Mouse (Mus musculus): ENCODE results near the gene Lrch2. TPM values are rescaled to one million over a fixed set of nuclear protein-coding genes. Genes with fewer than 3 reads are reported as not detected.
"Not testable (repeated sequence)": the region's sequence is repeated elsewhere in the genome, so short reads cannot be mapped to it uniquely, and the experiment has no call there.

Lrch2 gene
- 12.3 and 13.1 TPM in 2 replicates for polyA plus RNA-seq (2016; fragmentation: Nextera tagmentation; extraction: Ambion mirVana)

DNA sequence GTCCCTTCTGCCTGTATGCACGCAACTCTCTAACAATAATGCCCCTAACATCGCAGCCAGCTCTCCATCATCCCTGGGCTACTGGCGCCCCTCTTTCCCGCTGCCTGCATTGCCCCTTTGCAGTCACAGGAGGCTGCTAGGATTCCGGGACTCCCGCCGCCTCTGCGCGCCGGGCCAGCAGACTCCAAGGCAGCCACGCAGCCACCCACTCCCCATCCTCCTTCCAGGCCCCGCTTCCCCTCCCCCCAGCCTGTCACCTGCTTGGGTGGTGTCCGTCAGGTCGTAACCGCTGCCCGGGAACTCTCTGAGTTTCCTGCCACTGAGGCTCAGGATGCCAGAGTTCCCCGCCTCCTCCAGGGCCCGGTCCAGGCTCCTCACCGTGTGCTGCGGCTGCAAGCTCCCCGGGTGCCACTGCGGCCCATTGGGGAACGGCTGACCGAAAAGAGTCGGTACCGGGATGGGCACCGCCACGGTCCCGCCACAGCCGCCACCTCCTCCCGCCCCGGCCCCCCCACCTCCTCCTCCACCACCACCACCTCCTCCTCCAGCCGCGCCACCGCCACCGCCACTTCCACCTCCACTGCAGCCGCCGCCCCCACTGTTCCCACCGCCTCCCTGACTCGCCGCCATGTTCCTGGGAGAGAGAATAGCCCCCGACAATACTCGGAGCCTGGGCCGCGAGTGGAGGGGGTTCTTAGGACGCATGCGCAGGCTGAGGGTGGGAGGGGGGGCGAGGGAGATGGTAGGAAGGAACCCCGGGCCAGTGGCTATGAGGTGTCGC lies at the start of gene Lrch2:
Lrch2 (minus strand) TSS at position 661 of the 781 bp plus-strand sequence.
- ATAC-seq (ENCODE audit: low FRiP score, low read depth), result peak; percentile 92
- H3K27me3 ChIP-seq, result no peaks in the 10 kb centered on the region
- no peaks in the 10 kb centered on the region for H3K36me3 ChIP-seq
- H3K9me3 ChIP-seq, result no peaks in the 10 kb centered on the region
- peak within 1 kb of the TSS; percentile 46 for H3K4me2 ChIP-seq (replicated peaks)
- H3K27ac ChIP-seq (replicated peaks), result peak within 1 kb of the TSS; percentile 91
- H3K9ac ChIP-seq (replicated peaks), result peak within 1 kb of the TSS; percentile 67
- WGBS, result 17% methylated on average over 37 of the region's 50 CpGs
- H3K4me3 ChIP-seq, result peak within 1 kb of the TSS; percentile 59
- no peaks in the 10 kb centered on the region for H3K4me1 ChIP-seq

DNA sequence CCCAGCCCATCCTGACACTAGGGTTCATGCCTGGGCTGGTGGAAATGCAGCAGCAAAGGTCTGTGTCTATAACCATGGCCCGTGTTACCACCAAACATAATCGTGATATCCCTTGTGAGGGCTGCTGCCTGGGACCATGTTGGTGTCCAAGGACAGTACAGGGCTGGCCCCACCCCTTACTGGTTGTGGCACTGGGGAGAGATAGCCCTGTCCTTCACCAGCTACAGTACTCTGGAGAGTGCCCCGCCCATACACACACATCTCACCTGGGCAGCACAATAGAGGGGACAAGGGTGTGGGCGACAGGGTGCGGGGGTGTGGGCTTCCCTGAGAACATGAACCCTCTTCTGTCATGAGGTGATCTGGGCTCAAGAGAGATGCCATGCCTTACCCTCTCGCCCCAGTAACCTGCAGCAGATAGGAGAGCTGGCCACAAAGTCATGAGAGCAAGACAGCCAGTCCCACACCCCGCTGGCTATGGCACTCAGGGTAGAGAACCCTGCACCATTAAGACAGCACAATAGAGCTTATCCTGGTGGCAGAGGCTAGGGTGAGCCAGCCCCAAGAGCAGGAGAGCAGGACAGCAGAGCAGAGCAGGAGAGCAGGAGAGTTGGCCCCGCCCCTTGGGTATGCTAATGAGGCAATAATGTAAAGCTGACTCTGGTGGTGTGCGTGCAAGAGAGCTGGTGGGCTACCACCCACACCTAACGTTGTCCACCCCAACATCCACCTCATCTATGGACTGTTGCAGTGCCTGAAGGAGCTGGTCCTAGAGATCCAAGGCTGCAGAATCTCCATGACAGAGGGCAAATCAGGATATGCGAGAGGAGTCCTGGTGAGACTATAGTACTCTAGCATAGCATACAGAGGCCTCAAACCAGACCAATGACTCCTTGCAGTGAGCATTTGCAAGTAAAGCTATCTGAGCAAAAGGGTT lies 12.7 kb downstream of the Lrch2 start:
- ATAC-seq (ENCODE audit: low FRiP score, low read depth), result no peak
- H3K4me3 ChIP-seq, result no peak overlapping the region
- no peaks in the 10 kb centered on the region for H3K27me3 ChIP-seq
- H3K36me3 ChIP-seq, result no peaks in the 10 kb centered on the region
- H3K9me3 ChIP-seq, result no peaks in the 10 kb centered on the region
- no peak overlapping the region for H3K9ac ChIP-seq (replicated peaks)
- no peak overlapping the region for H3K27ac ChIP-seq (replicated peaks)
- 64% methylated on average over 11 of the region's 11 CpGs for WGBS
- H3K4me1 ChIP-seq, result no peaks in the 10 kb centered on the region
- no peak overlapping the region for H3K4me2 ChIP-seq (replicated peaks)

DNA sequence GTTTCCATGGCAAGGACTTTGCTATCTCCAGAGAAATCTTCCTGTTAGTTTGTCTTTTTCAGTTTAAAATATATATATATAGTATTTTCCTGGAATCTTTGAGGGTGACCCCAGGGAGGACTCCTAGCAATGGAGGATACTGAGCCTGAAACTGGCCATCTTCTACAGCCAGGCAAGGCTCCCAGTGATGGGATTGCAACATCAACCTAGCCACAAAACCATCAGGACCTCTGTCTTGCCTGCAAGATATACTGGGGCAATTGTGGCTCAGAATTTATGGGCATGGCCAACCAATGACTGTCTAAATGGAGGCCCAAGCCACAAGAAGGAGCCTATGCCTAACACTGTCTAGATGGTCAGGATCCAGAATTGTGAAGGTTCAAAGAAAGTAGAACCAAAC lies 15.5 kb downstream of the Lrch2 start:
- Histone ChIP-seq H3K9me3 (no peaks in the 10 kb centered on the region), H3K4me2 (replicated peaks) (no peak overlapping the region), H3K27me3 (no peaks in the 10 kb centered on the region), H3K36me3 (no peaks in the 10 kb centered on the region), H3K4me3 (no peak overlapping the region), H3K4me1 (no peaks in the 10 kb centered on the region), H3K9ac (replicated peaks) (no peak overlapping the region), H3K27ac (replicated peaks) (no peak overlapping the region)
- no peak for ATAC-seq (ENCODE audit: low FRiP score, low read depth)

DNA sequence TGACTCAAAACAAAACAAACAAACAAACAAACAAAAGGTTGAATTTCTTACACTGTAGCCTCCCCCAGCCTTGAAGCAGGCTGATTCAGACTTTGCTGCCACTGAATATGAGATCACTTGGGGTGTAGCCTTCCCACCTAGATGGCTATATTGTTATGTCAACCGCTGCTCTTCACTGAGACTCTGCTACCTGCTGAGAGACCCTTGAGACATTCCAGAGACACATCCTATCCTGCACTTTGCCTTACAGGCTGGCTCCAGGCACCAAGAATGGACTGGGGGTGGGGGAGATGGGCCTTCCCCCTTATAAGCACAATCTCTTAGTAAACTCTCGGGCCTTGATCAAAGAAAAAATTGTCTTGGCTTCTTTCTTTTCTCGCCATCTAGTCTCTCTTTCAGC lies 16.8 kb downstream of the Lrch2 start:
- ATAC-seq (ENCODE audit: low FRiP score, low read depth); H3K9me3 ChIP-seq; H3K27me3 ChIP-seq; H3K4me1 ChIP-seq; H3K36me3 ChIP-seq; H3K9ac ChIP-seq (replicated peaks); H3K27ac ChIP-seq (replicated peaks); H3K4me3 ChIP-seq; H3K4me2 ChIP-seq (replicated peaks): not testable (repeated sequence)
- WGBS, result 64% methylated on average over 3 of the region's 3 CpGs

DNA sequence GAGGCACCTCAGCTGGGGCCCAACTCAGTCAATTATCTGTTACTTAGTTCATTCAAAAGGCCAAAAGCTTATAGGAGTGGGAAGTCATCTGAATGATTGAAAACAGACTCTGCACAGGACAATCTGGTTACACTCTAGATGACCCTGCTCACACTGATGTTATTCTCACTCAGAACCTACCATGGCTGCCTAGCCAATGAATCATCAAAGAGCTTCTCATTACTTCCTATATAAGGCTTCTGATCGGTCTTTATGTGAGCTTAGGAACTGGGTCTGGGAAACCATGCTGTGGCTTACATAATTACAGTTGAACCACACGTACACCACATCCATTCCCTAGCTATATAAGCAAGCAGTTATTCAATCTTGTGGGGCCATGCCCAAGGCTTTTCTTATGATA lies 18.3 kb downstream of the Lrch2 start:
- no peaks in the 10 kb centered on the region for H3K9me3 ChIP-seq
- ATAC-seq (ENCODE audit: low FRiP score, low read depth), result no peak
- no peak overlapping the region for H3K27ac ChIP-seq (replicated peaks)
- no peaks in the 10 kb centered on the region for H3K4me1 ChIP-seq
- no peak overlapping the region for H3K4me3 ChIP-seq
- no peak overlapping the region for H3K4me2 ChIP-seq (replicated peaks)
- no peaks in the 10 kb centered on the region for H3K36me3 ChIP-seq
- no peaks in the 10 kb centered on the region for H3K27me3 ChIP-seq
- WGBS, result 82% methylated on average over 2 of the region's 2 CpGs
- no peak overlapping the region for H3K9ac ChIP-seq (replicated peaks)

DNA sequence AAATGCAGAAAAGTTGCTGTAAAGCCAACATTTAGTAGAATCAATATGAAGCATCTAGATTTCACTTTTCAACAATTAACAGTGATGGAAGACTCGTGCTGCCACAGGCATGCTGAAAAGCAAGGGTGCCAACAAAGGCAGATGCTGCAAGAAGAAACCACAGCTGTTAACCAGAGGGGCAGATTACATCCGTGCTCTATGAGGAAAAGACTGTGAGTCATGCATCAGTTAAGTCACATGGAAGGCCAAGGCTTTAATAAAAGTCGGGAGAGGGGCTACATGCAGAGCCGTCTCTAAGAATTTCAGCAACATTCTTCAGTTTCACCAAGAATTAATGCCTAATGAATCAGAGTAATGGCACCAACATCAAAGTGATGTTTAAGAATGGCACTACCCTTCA lies 22.2 kb downstream of the Lrch2 start:
- H3K9me3 ChIP-seq, result no peaks in the 10 kb centered on the region
- no peaks in the 10 kb centered on the region for H3K36me3 ChIP-seq
- H3K4me3 ChIP-seq, result no peak overlapping the region
- H3K27ac ChIP-seq (replicated peaks), result no peak overlapping the region
- H3K4me1 ChIP-seq, result no peaks in the 10 kb centered on the region
- no peak overlapping the region for H3K9ac ChIP-seq (replicated peaks)
- no peak for ATAC-seq (ENCODE audit: low FRiP score, low read depth)
- H3K4me2 ChIP-seq (replicated peaks), result no peak overlapping the region
- 76% methylated on average over 4 of the region's 4 CpGs for WGBS
- H3K27me3 ChIP-seq, result no peaks in the 10 kb centered on the region

DNA sequence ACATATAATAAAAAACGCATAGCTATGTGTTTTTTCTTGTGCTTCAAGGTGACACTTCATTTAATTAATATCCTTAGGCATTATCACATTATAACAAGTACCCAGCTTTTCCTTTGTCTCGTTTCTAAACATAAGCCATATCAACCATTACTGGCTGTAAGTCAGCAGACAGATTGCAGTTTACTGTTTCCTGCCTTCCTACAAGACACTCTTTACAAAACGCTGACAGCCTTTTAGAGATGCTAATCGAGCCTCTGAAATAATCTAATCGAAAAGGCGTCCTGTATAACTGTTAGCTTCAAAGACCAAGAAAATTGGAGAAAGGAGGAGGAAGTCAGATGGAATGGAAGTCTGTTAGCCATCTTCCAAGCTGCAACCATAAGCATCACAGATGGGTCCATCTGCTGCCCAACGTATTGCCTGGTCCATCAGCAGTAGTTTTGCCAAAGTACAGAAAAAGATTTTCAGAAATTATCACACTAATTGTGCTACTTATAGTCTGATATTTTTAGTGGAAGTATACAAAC lies 26.2 kb downstream of the Lrch2 start:
- H3K27me3 ChIP-seq, result no peaks in the 10 kb centered on the region
- ATAC-seq (ENCODE audit: low FRiP score, low read depth), result no peak

DNA sequence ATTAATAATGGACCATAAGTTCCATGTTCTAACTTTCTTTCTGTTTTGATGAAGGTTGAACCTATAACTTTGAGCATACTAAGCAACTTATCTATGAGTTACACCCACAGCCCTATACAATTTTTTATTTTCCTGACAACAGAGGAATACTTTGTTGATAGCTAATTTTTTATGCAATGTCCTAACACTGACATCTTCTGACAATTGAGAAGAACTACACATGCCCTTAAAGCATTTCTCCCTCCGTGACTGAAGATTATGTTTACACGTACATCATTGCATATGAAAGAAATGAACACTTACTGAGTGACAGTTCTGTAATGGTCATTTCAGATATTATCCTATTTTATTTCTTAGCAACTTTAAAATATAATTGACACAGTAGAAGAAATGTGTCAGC lies 64.3 kb downstream of the Lrch2 start:
- no peaks in the 10 kb centered on the region for H3K27me3 ChIP-seq
- H3K4me1 ChIP-seq, result no peaks in the 10 kb centered on the region
- no peak for ATAC-seq (ENCODE audit: low FRiP score, low read depth)
- no peaks in the 10 kb centered on the region for H3K36me3 ChIP-seq
- H3K9ac ChIP-seq (replicated peaks), result no peak overlapping the region
- H3K4me2 ChIP-seq (replicated peaks), result no peak overlapping the region
- no peak overlapping the region for H3K4me3 ChIP-seq
- WGBS, result 67% methylated on average over 2 of the region's 2 CpGs
- no peaks in the 10 kb centered on the region for H3K9me3 ChIP-seq
- no peak overlapping the region for H3K27ac ChIP-seq (replicated peaks)

More for the DNA sequence above, 26.2 kb downstream of the Lrch2 start:
- Histone ChIP-seq H3K36me3 (no peaks in the 10 kb centered on the region), H3K9ac (replicated peaks) (no peak overlapping the region), H3K27ac (replicated peaks) (no peak overlapping the region), H3K4me1 (no peaks in the 10 kb centered on the region), H3K9me3 (no peaks in the 10 kb centered on the region), H3K4me2 (replicated peaks) (no peak overlapping the region), H3K4me3 (no peak overlapping the region)
- 63% methylated on average over 7 of the region's 7 CpGs for WGBS

DNA sequence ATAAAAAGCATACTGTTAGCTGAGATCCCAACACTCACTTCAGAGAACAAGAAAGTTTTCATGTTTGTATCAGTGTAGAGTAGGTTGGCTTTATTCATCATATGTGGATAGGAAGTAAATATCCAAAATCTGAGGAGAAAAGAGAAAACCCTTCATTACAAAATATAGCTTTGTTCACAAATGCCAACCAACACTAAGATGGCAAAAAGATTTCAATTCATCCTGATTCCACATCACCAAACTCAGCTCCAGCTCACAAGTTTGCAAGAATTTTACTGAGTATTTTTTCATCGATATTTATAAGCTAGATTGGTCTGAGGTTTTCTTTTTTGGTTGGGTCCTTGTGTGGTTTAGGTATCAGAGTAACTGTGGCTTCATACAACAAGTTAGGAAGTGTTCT lies 100.3 kb downstream of the Lrch2 start, which contains the start of gene Vmn1r239-ps:
Vmn1r239-ps (minus strand) TSS at position 101 of the 400 bp plus-strand sequence.
- H3K4me2 ChIP-seq (replicated peaks); H3K9ac ChIP-seq (replicated peaks); H3K27me3 ChIP-seq; H3K4me1 ChIP-seq; H3K27ac ChIP-seq (replicated peaks); H3K4me3 ChIP-seq; H3K36me3 ChIP-seq; ATAC-seq (ENCODE audit: low FRiP score, low read depth); H3K9me3 ChIP-seq: not testable (repeated sequence)
- 78% methylated on average over 1 of the region's 1 CpGs for WGBS

DNA sequence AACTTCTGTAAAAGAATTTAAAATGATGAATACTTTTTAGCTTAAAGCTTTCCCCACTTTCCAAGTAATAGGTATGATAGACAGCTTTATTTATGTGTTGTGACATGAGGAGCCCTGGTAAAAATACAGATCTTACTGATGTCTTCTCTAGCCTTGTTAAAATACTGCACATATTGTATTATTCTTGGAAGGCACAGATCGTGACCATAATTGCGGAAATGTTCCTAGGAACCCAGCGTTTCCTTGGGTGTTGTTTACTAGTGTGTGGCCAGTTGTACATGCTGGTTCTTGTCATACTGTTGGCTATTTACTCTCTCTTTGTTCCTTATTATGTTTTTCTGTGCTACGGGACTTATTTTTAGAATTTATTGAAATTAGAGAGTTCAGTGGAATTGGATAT lies 110.5 kb downstream of the Lrch2 start:
- no peak overlapping the region for H3K9ac ChIP-seq (replicated peaks)
- H3K36me3 ChIP-seq, result no peaks in the 10 kb centered on the region
- 81% methylated on average over 4 of the region's 4 CpGs for WGBS
- H3K4me3 ChIP-seq, result no peak overlapping the region
- H3K4me1 ChIP-seq, result no peaks in the 10 kb centered on the region
- no peak for ATAC-seq (ENCODE audit: low FRiP score, low read depth)
- no peak overlapping the region for H3K27ac ChIP-seq (replicated peaks)
- H3K9me3 ChIP-seq, result no peaks in the 10 kb centered on the region
- H3K27me3 ChIP-seq, result no peaks in the 10 kb centered on the region
- no peak overlapping the region for H3K4me2 ChIP-seq (replicated peaks)

DNA sequence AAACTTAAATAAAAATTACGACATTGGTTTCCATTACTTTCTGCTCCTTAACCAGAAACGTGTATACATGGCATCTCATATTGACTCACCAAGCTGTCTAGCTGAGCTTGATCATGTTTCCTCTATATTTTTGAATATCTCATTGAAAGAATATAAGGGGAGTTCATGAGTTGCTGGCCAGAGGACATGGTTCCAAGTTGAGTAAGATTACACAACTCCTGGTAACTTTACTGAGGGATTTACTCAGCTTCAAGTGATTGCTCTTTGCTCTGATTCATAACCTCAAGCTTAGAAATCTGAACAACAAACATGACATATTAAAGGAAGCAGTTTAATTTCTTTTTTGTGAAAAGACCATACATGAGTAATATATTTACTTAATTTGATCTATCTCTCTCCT lies 118.5 kb downstream of the Lrch2 start:
- H3K36me3 ChIP-seq, result no peaks in the 10 kb centered on the region
- no peak overlapping the region for H3K9ac ChIP-seq (replicated peaks)
- H3K4me1 ChIP-seq, result no peaks in the 10 kb centered on the region
- no peaks in the 10 kb centered on the region for H3K9me3 ChIP-seq
- no peak for ATAC-seq (ENCODE audit: low FRiP score, low read depth)
- WGBS, result 71% methylated on average over 2 of the region's 2 CpGs
- no peak overlapping the region for H3K4me2 ChIP-seq (replicated peaks)
- H3K4me3 ChIP-seq, result no peak overlapping the region
- H3K27me3 ChIP-seq, result no peaks in the 10 kb centered on the region
- H3K27ac ChIP-seq (replicated peaks), result no peak overlapping the region

DNA sequence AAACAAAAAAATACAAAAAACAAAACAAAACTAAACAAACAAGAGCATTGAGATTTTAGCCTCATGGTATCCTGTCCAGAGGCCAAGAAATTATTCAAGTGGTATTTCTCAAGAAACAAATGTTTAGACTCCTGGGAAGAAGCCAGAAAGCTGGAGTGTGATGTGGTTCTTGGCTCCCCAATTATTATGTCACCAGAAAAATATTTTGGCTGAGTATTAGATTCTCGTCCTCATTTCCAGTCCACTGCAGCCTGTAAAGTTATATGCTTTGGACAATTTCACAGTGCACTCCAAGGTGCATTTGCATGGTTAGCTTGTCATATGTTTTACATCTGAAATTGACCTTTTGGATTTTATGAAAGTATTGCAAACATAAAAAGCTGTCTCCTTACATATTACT lies 124.1 kb downstream of the Lrch2 start:
- Histone ChIP-seq H3K9me3 (no peaks in the 10 kb centered on the region), H3K27ac (replicated peaks) (no peak overlapping the region), H3K9ac (replicated peaks) (no peak overlapping the region), H3K4me1 (no peaks in the 10 kb centered on the region), H3K36me3 (no peaks in the 10 kb centered on the region), H3K4me3 (no peak overlapping the region), H3K4me2 (replicated peaks) (no peak overlapping the region), H3K27me3 (no peaks in the 10 kb centered on the region)
- no peak for ATAC-seq (ENCODE audit: low FRiP score, low read depth)
- WGBS, result 64% methylated on average over 1 of the region's 1 CpGs

All from midbrain, embryonic 12.5 days (tissue).